Mouse (Mus musculus): ENCODE results near the gene Rangap1.
"Not testable (repeated sequence)": the region's sequence is repeated elsewhere in the genome, so short reads cannot be mapped to it uniquely, and the experiment has no call there.

Gene Rangap1

GRCm38 (mm10) chr15:81742368-81742767 lies 3.0 kb downstream of the Rangap1 start:
- DNase-seq (ENCODE audit: low read depth, low spot score) = peak; percentile 61

GRCm38 (mm10) chr15:81739924-81740323 lies 5.4 kb downstream of the Rangap1 start:
- peak; percentile 44 for DNase-seq (ENCODE audit: low read depth, low spot score)

DNA sequence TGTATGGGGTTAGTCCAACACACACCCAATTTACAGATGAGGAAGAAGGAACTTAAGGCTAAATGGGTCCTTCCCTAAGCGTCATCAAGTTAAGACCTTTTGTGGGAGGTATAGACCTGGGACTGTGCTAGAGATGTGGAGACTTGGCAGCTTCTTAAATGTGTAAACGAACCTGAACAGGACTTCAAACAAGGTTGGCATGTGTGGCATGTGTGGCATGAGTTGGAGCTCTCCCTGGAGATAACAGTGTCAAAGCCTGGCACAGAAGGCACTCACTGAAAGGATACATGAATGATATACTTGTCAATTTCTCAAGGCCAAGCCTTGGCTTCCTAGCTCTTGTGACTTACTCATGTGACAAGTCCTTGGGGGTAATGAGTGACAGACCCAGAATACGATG lies 6.0 kb downstream of the Rangap1 start:
- DNase-seq (ENCODE audit: low read depth, low spot score) = no peak

- DNase-seq (ENCODE audit: low read depth, low spot score) = no peak
Measured at GRCm38 (mm10) chr15:81735075-81735474, 10.3 kb downstream of the Rangap1 start.

GRCm38 (mm10) chr15:81729792-81730635 lies 15.3 kb downstream of the Rangap1 start:
- peak; percentile 100 for DNase-seq (ENCODE audit: low read depth, low spot score)

- DNase-seq (ENCODE audit: low read depth, low spot score) = no peak
Measured at GRCm38 (mm10) chr15:81729241-81729791, 16.0 kb downstream of the Rangap1 start.

- no peak for DNase-seq (ENCODE audit: low read depth, low spot score)
Measured at GRCm38 (mm10) chr15:81725965-81726364, 19.4 kb downstream of the Rangap1 start.

DNA sequence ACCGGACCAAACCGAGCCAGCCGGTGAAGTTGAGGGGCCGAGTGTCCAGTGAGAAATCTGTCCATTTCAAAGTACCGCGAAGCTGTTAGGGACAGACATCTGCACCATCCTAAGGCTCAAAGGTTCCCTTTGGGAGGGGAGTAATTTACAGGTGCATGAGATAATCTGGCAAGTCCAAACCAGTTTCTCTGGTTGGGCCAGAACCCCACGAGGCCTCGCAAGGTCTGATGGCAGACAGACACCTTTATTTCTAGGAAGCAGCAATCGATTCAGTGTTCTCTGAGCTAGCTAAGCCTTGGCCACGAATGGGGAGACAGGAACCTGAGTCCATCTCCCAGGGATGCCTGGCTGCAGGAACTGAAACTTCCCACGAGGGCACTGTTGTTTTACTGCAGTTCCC lies 21.7 kb downstream of the Rangap1 start:
- no peak for DNase-seq (ENCODE audit: low read depth, low spot score)

DNA sequence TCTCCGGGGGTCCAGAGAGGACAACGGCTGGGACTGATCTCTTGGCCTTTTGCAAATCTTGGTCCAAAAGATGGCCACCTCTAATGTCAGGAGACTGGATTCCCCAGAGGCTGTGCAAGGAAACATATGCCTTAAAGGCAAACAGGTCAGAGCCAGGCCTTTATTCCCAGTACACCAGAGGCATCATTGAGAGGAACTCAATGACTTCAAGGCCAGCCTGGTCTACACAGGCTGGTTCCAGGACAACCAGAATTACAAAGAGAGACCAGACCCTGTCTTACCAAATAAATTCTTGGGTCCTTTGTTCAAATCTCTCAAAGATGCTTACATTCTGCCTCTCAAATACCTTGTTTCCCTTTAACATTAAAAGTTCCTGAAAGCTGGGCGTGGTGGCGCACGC lies 23.0 kb downstream of the Rangap1 start:
- peak; percentile 92 for DNase-seq (ENCODE audit: low read depth, low spot score)

- peak; percentile 38 for DNase-seq (ENCODE audit: low read depth, low spot score)
Measured at GRCm38 (mm10) chr15:81719139-81719531, 26.2 kb downstream of the Rangap1 start.

GRCm38 (mm10) chr15:81718336-81719138 lies 26.8 kb downstream of the Rangap1 start:
- DNase-seq (ENCODE audit: low read depth, low spot score) = peak; percentile 45

GRCm38 (mm10) chr15:81713742-81714141 lies 31.6 kb downstream of the Rangap1 start:
- DNase-seq (ENCODE audit: low read depth, low spot score) = no peak

- no peak for DNase-seq (ENCODE audit: low read depth, low spot score)
Measured at GRCm38 (mm10) chr15:81710801-81711200, 34.5 kb downstream of the Rangap1 start.

GRCm38 (mm10) chr15:81709686-81710085 lies 35.6 kb downstream of the Rangap1 start:
- no peak for DNase-seq (ENCODE audit: low read depth, low spot score)

- DNase-seq (ENCODE audit: low read depth, low spot score) = peak; percentile 53
Measured at GRCm38 (mm10) chr15:81708991-81709390, 36.3 kb downstream of the Rangap1 start.

GRCm38 (mm10) chr15:81703094-81703489 lies 42.2 kb downstream of the Rangap1 start:
- no peak for DNase-seq (ENCODE audit: low read depth, low spot score)

DNA sequence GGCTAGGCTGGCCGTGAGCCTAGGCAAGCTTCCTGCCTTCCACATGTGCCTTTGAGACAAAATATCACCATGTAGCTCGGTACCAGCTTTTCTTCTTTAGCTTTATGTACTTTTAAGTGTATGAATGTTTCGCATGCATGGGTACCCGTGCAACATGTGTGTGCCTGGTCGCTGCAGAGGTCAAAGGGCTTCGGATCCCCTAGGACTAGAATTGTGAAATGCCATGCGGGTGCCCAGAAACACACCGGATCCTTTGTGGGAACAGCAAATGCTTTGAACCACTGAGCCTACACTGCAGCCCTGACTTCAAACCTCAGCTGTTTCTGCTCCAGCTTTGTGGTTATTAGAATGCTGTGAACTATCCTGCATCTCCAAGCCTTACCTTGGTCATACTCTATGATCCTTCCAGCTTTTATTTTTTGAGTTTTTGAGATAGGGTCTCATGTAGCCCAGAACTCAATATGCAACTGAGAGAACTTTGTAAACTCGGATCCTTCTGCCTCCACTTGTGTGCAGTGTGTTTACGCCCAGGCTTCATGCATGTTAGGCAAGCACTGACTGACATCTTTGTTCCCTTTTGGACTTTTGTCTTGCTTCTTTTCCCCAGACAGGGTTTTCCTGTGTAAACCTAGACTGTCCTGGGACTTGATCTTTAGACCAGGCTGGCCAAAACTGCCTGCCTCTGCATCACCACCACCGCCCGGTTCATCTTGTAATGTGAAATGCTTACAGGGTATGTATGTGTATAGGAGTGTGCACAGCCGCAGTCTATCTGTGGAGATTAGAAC lies 42.8 kb downstream of the Rangap1 start:
- no peak for DNase-seq (ENCODE audit: low read depth, low spot score)

- not testable (repeated sequence) for DNase-seq (ENCODE audit: low read depth, low spot score)
Measured at GRCm38 (mm10) chr15:81701350-81701749, 44.0 kb downstream of the Rangap1 start.

DNA sequence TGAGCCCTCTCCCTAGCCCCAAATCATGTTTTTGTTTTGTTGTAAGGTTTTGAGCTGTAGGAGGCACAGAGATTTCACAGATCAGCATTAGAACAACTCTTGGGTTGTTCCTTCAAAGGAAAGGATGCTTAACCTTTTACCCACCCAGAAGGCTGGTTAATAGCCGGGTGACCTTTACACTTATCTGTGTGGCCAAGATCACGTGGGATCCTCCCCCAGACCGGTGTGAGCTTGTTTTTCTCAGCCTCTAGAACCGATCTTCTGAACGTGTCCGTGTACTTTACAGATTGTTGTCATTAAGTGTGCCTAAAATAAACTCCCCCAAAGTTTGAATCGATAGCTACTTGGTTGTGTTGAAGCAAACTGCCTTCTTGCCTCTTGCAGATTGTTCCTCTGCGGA lies 44.7 kb downstream of the Rangap1 start:
- peak; percentile 93 for DNase-seq (ENCODE audit: low read depth, low spot score)

GRCm38 (mm10) chr15:81700161-81700560 lies 45.2 kb downstream of the Rangap1 start:
- peak; percentile 86 for DNase-seq (ENCODE audit: low read depth, low spot score)

DNA sequence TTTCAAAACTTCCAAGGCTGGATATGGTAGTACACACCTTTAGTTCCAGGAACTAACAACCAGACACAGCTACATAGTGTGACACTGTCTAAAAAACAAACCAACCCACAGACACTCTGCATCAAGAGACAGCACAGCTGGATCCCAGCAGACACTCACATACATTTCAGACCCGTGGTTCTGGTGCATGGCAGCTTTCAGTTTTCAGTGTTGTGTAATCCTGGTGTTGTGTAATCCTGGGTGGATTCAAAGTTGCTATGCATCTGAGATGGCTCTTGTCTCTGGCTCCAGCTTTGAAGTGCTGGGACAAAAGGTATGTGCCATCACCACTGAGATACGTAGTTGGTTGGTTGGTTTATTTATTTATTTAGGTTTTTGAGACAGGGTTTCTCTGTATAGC lies 46.8 kb downstream of the Rangap1 start:
- no peak for DNase-seq (ENCODE audit: low read depth, low spot score)

DNA sequence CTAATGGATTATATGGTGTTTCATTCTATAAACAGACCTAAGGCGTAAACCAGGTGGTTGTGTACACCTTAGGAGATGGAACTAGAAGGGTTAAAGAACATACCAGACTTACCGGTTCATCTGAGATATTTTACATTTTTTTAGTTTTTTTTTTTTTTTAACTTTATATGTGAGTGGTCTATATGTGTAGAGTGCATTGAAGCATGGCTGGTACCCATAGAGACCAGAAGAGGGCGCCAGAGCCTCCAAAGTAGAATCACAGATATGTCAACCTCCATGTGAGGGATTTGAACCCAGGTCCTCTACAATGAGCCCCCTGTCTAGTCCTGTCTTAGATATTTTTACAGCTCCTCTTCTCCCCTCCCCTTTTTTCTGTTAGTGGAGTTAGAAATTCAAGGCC lies 47.5 kb downstream of the Rangap1 start:
- DNase-seq (ENCODE audit: low read depth, low spot score) = peak; percentile 83

All from ZHBTc4 (cell line).